Mouse (Mus musculus): ENCODE data around the gene Ndufs4. TPM values are rescaled to one million over a fixed set of nuclear protein-coding genes. Genes with fewer than 3 reads are reported as not detected.
A peak's percentile ranks its signal among the peaks of the same experiment; 100 is the strongest.

Ndufs4 gene
- polyA plus RNA-seq (2014; fragmentation: Nextera tagmentation; extraction: Ambion mirVana), result 271 and 299 TPM in 2 replicates

GRCm38 (mm10) chr13:114388211-114388965, at the start of gene Ndufs4:
TSS of gene Ndufs4 (minus strand) at chr13:114388258.
- Histone ChIP-seq H3K9ac (ENCODE audit: low read length) (peak within 1 kb of the TSS; percentile 84), H3K4me3 (ENCODE audit: low read depth, low read length) (peak within 1 kb of the TSS; percentile 94), H3K36me3 (ENCODE audit: control insufficient read depth, insufficient read depth, low read length) (no peaks in the 10 kb centered on the region), H3K27ac (ENCODE audit: low read depth, low read length) (peak within 1 kb of the TSS; percentile 75), H3K4me2 (ENCODE audit: low read depth, low read length, severe bottlenecking) (peak within 1 kb of the TSS; percentile 71), H3K9me3 (ENCODE audit: control insufficient read depth, low read length) (no peaks in the 10 kb centered on the region), H3K27me3 (ENCODE audit: control insufficient read depth, insufficient read depth, low read length) (no peaks in the 10 kb centered on the region), H3K4me1 (replicated peaks; ENCODE audit: control insufficient read depth, insufficient read depth, low read length) (peaks cover 5% of the 10 kb centered on the region; the same call in 1 of the 2 replicates)
- 47% methylated on average over 12 of the region's 13 CpGs for WGBS
- ATAC-seq (replicated peaks; ENCODE audit: low FRiP score), result peak; percentile 24; the same call in 1 of the 2 replicates
- no peak for DNase-seq (ENCODE audit: low spot score)

GRCm38 (mm10) chr13:114432491-114432890, 44.4 kb upstream of the Ndufs4 start:
- no peaks in the 10 kb centered on the region for H3K36me3 ChIP-seq (ENCODE audit: control insufficient read depth, insufficient read depth, low read length)
- no peak overlapping the region for H3K9ac ChIP-seq (ENCODE audit: low read length)
- H3K4me3 ChIP-seq (ENCODE audit: low read depth, low read length), result no peak overlapping the region
- no peak overlapping the region for H3K27ac ChIP-seq (ENCODE audit: low read depth, low read length)
- no peak for DNase-seq (ENCODE audit: low spot score)
- no peaks in the 10 kb centered on the region for H3K9me3 ChIP-seq (ENCODE audit: control insufficient read depth, low read length)
- no peak overlapping the region for H3K4me2 ChIP-seq (ENCODE audit: low read depth, low read length, severe bottlenecking)
- WGBS, result 82% methylated on average over 5 of the region's 5 CpGs
- H3K27me3 ChIP-seq (ENCODE audit: control insufficient read depth, insufficient read depth, low read length), result no peaks in the 10 kb centered on the region
- no peak for ATAC-seq (replicated peaks; ENCODE audit: low FRiP score)
- no peaks in the 10 kb centered on the region for H3K4me1 ChIP-seq (replicated peaks; ENCODE audit: control insufficient read depth, insufficient read depth, low read length)

- no peak overlapping the region for H3K27ac ChIP-seq (ENCODE audit: low read depth, low read length)
- H3K4me1 ChIP-seq (replicated peaks; ENCODE audit: control insufficient read depth, insufficient read depth, low read length), result no peaks in the 10 kb centered on the region
- WGBS, result 91% methylated on average over 5 of the region's 5 CpGs
- H3K27me3 ChIP-seq (ENCODE audit: control insufficient read depth, insufficient read depth, low read length), result no peaks in the 10 kb centered on the region
- no peak for ATAC-seq (replicated peaks; ENCODE audit: low FRiP score)
- no peak overlapping the region for H3K9ac ChIP-seq (ENCODE audit: low read length)
- H3K36me3 ChIP-seq (ENCODE audit: control insufficient read depth, insufficient read depth, low read length), result no peaks in the 10 kb centered on the region
- no peak overlapping the region for H3K4me3 ChIP-seq (ENCODE audit: low read depth, low read length)
- no peak for DNase-seq (ENCODE audit: low spot score)
- no peaks in the 10 kb centered on the region for H3K9me3 ChIP-seq (ENCODE audit: control insufficient read depth, low read length)
- no peak overlapping the region for H3K4me2 ChIP-seq (ENCODE audit: low read depth, low read length, severe bottlenecking)
These were observed 37.2 kb upstream of the Ndufs4 start for GRCm38 (mm10) chr13:114425230-114425629.

- H3K4me1 ChIP-seq (replicated peaks; ENCODE audit: control insufficient read depth, insufficient read depth, low read length), result no peaks in the 10 kb centered on the region
- DNase-seq (ENCODE audit: low spot score) (no peak), ATAC-seq (replicated peaks; ENCODE audit: low FRiP score) (no peak)
- H3K9ac ChIP-seq (ENCODE audit: low read length), result no peak overlapping the region
- 90% methylated on average over 8 of the region's 8 CpGs for WGBS
- no peak overlapping the region for H3K4me3 ChIP-seq (ENCODE audit: low read depth, low read length)
- no peaks in the 10 kb centered on the region for H3K36me3 ChIP-seq (ENCODE audit: control insufficient read depth, insufficient read depth, low read length)
- no peaks in the 10 kb centered on the region for H3K27me3 ChIP-seq (ENCODE audit: control insufficient read depth, insufficient read depth, low read length)
- H3K4me2 ChIP-seq (ENCODE audit: low read depth, low read length, severe bottlenecking), result no peak overlapping the region
- H3K27ac ChIP-seq (ENCODE audit: low read depth, low read length), result no peak overlapping the region
- no peaks in the 10 kb centered on the region for H3K9me3 ChIP-seq (ENCODE audit: control insufficient read depth, low read length)
These were observed 32.2 kb upstream of the Ndufs4 start for GRCm38 (mm10) chr13:114420235-114420634.

GRCm38 (mm10) chr13:114419364-114419763, 31.3 kb upstream of the Ndufs4 start:
- no peak overlapping the region for H3K4me3 ChIP-seq (ENCODE audit: low read depth, low read length)
- H3K27me3 ChIP-seq (ENCODE audit: control insufficient read depth, insufficient read depth, low read length), result no peaks in the 10 kb centered on the region
- 84% methylated on average over 3 of the region's 3 CpGs for WGBS
- H3K4me1 ChIP-seq (replicated peaks; ENCODE audit: control insufficient read depth, insufficient read depth, low read length), result no peaks in the 10 kb centered on the region
- no peaks in the 10 kb centered on the region for H3K9me3 ChIP-seq (ENCODE audit: control insufficient read depth, low read length)
- no peak overlapping the region for H3K4me2 ChIP-seq (ENCODE audit: low read depth, low read length, severe bottlenecking)
- no peaks in the 10 kb centered on the region for H3K36me3 ChIP-seq (ENCODE audit: control insufficient read depth, insufficient read depth, low read length)
- H3K9ac ChIP-seq (ENCODE audit: low read length), result no peak overlapping the region
- no peak overlapping the region for H3K27ac ChIP-seq (ENCODE audit: low read depth, low read length)
- DNase-seq (ENCODE audit: low spot score), result no peak
- ATAC-seq (replicated peaks; ENCODE audit: low FRiP score), result no peak

- H3K36me3 ChIP-seq (ENCODE audit: control insufficient read depth, insufficient read depth, low read length), result no peaks in the 10 kb centered on the region
- DNase-seq (ENCODE audit: low spot score) (no peak), ATAC-seq (replicated peaks; ENCODE audit: low FRiP score) (no peak)
- no peaks in the 10 kb centered on the region for H3K9me3 ChIP-seq (ENCODE audit: control insufficient read depth, low read length)
- no peak overlapping the region for H3K27ac ChIP-seq (ENCODE audit: low read depth, low read length)
- H3K4me3 ChIP-seq (ENCODE audit: low read depth, low read length), result no peak overlapping the region
- no peaks in the 10 kb centered on the region for H3K27me3 ChIP-seq (ENCODE audit: control insufficient read depth, insufficient read depth, low read length)
- no peak overlapping the region for H3K9ac ChIP-seq (ENCODE audit: low read length)
- H3K4me1 ChIP-seq (replicated peaks; ENCODE audit: control insufficient read depth, insufficient read depth, low read length), result no peaks in the 10 kb centered on the region
- H3K4me2 ChIP-seq (ENCODE audit: low read depth, low read length, severe bottlenecking), result no peak overlapping the region
These were observed 24.3 kb upstream of the Ndufs4 start for GRCm38 (mm10) chr13:114412326-114412725.

GRCm38 (mm10) chr13:114406866-114407265, 18.8 kb upstream of the Ndufs4 start:
- DNase-seq (ENCODE audit: low spot score) (no peak), ATAC-seq (replicated peaks; ENCODE audit: low FRiP score) (peak; percentile 52)
- H3K4me2 ChIP-seq (ENCODE audit: low read depth, low read length, severe bottlenecking), result no peak overlapping the region
- 2% methylated on average over 5 of the region's 5 CpGs for WGBS
- H3K27ac ChIP-seq (ENCODE audit: low read depth, low read length), result no peak overlapping the region
- H3K27me3 ChIP-seq (ENCODE audit: control insufficient read depth, insufficient read depth, low read length), result no peaks in the 10 kb centered on the region
- H3K4me3 ChIP-seq (ENCODE audit: low read depth, low read length), result no peak overlapping the region
- no peaks in the 10 kb centered on the region for H3K36me3 ChIP-seq (ENCODE audit: control insufficient read depth, insufficient read depth, low read length)
- H3K9me3 ChIP-seq (ENCODE audit: control insufficient read depth, low read length), result no peaks in the 10 kb centered on the region
- H3K4me1 ChIP-seq (replicated peaks; ENCODE audit: control insufficient read depth, insufficient read depth, low read length), result peaks cover 2% of the 10 kb centered on the region; the same call in 1 of the 2 replicates
- H3K9ac ChIP-seq (ENCODE audit: low read length), result no peak overlapping the region

GRCm38 (mm10) chr13:114406424-114406823, 18.4 kb upstream of the Ndufs4 start:
- H3K4me2 ChIP-seq (ENCODE audit: low read depth, low read length, severe bottlenecking), result no peak overlapping the region
- no peak for DNase-seq (ENCODE audit: low spot score)

More at GRCm38 (mm10) chr13:114406424-114406823, 18.4 kb upstream of the Ndufs4 start:
- H3K9me3 ChIP-seq (ENCODE audit: control insufficient read depth, low read length), result no peaks in the 10 kb centered on the region
- H3K27me3 ChIP-seq (ENCODE audit: control insufficient read depth, insufficient read depth, low read length), result no peaks in the 10 kb centered on the region
- peaks cover 2% of the 10 kb centered on the region; the same call in 1 of the 2 replicates for H3K4me1 ChIP-seq (replicated peaks; ENCODE audit: control insufficient read depth, insufficient read depth, low read length)
- H3K27ac ChIP-seq (ENCODE audit: low read depth, low read length), result no peak overlapping the region
- 3% methylated on average over 5 of the region's 5 CpGs for WGBS
- no peak overlapping the region for H3K9ac ChIP-seq (ENCODE audit: low read length)
- ATAC-seq (replicated peaks; ENCODE audit: low FRiP score), result peak; percentile 82
- H3K36me3 ChIP-seq (ENCODE audit: control insufficient read depth, insufficient read depth, low read length), result no peaks in the 10 kb centered on the region
- no peak overlapping the region for H3K4me3 ChIP-seq (ENCODE audit: low read depth, low read length)

All from forebrain, embryonic 11.5 days (tissue).